Mouse (Mus musculus): ENCODE measurements at regions not wholly inside any gene's neighbourhood (a gene's known extent, or its start where the extent isn't known, plus 50 kb on each side); places are given as distances from the start of the nearest gene placed in this dataset.

DNA sequence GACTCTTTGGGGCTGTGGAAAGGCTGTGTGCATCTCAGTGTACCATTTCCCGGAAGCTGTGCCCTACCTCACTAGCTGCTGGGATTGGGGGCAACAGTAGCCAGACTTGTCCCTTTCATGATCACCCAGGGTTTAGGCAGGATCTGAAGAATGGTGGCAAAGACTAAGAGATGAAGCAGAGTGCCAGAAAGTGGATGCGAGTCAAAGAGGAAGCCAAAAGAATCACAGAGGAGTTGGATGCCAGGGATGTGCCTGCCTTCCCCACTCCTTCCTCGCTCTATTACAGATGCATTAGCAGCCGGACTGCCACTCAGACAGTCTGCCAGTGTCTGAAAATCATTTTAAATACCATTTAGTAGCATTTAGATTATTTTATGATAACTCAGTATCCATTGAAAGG is 271.5 kb upstream of the Slc24a2 start:
- 87% methylated on average over 4 of the region's 4 CpGs for WGBS
- H3K9ac ChIP-seq (ENCODE audit: low read length), result no peak overlapping the region
- H3K27ac ChIP-seq (replicated peaks in 1 of 2; ENCODE audit: control insufficient read depth in 1 of 2, insufficient read depth in 1 of 2, low read depth in 2 of 2, low read length in 2 of 2), result no peak overlapping the region
- H3K4me1 ChIP-seq (ENCODE audit: control insufficient read depth in 2 of 2, insufficient read depth in 2 of 2, low read length in 2 of 2), result no peaks in the 10 kb centered on the region
- ATAC-seq (ENCODE audit: insufficient number of reproducible peaks, insufficient read depth, low FRiP score, low read depth), result no peak
- no peak overlapping the region for H3K4me2 ChIP-seq (ENCODE audit: low read length)
- no peak overlapping the region for H3K4me3 ChIP-seq (ENCODE audit: control insufficient read depth in 1 of 2, insufficient read depth in 1 of 2, low read depth in 1 of 2, low read length in 2 of 2)
- no peaks in the 10 kb centered on the region for H3K27me3 ChIP-seq (ENCODE audit: control insufficient read depth, insufficient read depth, low read length)
- no peaks in the 10 kb centered on the region for H3K9me3 ChIP-seq (ENCODE audit: control insufficient read depth, low read length)
- H3K36me3 ChIP-seq (ENCODE audit: control insufficient read depth, insufficient read depth, low read length), result no peaks in the 10 kb centered on the region

- Histone ChIP-seq H3K4me2 (ENCODE audit: low read length) (no peak overlapping the region), H3K27me3 (ENCODE audit: control insufficient read depth, insufficient read depth, low read length) (no peaks in the 10 kb centered on the region)
- WGBS, result 72% methylated on average over 2 of the region's 2 CpGs
These were observed 270.2 kb upstream of the Slc24a2 start for GRCm38 (mm10) chr4:87500441-87500840.

DNA sequence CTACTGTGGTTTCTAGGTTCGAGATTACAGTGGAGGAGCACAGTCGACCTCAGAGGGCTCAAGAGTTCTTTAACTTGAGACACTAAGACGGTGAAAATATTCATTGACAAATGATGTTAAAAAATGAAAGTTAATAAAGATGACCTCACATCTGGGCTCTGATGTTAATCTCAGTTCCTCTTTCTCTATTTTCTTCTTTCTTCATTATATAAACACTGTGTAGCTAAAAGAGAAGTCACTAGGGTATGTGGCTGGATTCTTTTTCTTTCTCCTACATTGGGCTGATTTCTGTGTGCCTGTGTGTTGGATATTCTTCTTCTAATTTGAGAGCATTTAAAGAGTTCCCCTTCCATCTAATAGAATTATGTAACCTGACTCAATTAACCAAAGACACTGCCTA is 257.5 kb upstream of the Slc24a2 start:
- Histone ChIP-seq H3K27me3 (ENCODE audit: control insufficient read depth, insufficient read depth, low read length) (no peaks in the 10 kb centered on the region), H3K4me3 (ENCODE audit: control insufficient read depth in 1 of 2, insufficient read depth in 1 of 2, low read depth in 1 of 2, low read length in 2 of 2) (no peak overlapping the region), H3K36me3 (ENCODE audit: control insufficient read depth, insufficient read depth, low read length) (no peaks in the 10 kb centered on the region), H3K4me1 (ENCODE audit: control insufficient read depth in 2 of 2, insufficient read depth in 2 of 2, low read length in 2 of 2) (no peaks in the 10 kb centered on the region), H3K4me2 (ENCODE audit: low read length) (no peak overlapping the region), H3K9me3 (ENCODE audit: control insufficient read depth, low read length) (no peaks in the 10 kb centered on the region), H3K9ac (ENCODE audit: low read length) (no peak overlapping the region), H3K27ac (replicated peaks in 1 of 2; ENCODE audit: control insufficient read depth in 1 of 2, insufficient read depth in 1 of 2, low read depth in 2 of 2, low read length in 2 of 2) (no peak overlapping the region)
- ATAC-seq (ENCODE audit: insufficient number of reproducible peaks, insufficient read depth, low FRiP score, low read depth), result no peak
- WGBS, result 80% methylated on average over 3 of the region's 3 CpGs

More at GRCm38 (mm10) chr4:87500441-87500840, 270.2 kb upstream of the Slc24a2 start:
- Histone ChIP-seq H3K4me3 (ENCODE audit: control insufficient read depth in 1 of 2, insufficient read depth in 1 of 2, low read depth in 1 of 2, low read length in 2 of 2) (no peak overlapping the region), H3K9ac (ENCODE audit: low read length) (no peak overlapping the region), H3K36me3 (ENCODE audit: control insufficient read depth, insufficient read depth, low read length) (no peaks in the 10 kb centered on the region), H3K4me1 (ENCODE audit: control insufficient read depth in 2 of 2, insufficient read depth in 2 of 2, low read length in 2 of 2) (no peaks in the 10 kb centered on the region), H3K27ac (replicated peaks in 1 of 2; ENCODE audit: control insufficient read depth in 1 of 2, insufficient read depth in 1 of 2, low read depth in 2 of 2, low read length in 2 of 2) (no peak overlapping the region), H3K9me3 (ENCODE audit: control insufficient read depth, low read length) (no peaks in the 10 kb centered on the region)
- ATAC-seq (ENCODE audit: insufficient number of reproducible peaks, insufficient read depth, low FRiP score, low read depth), result no peak

DNA sequence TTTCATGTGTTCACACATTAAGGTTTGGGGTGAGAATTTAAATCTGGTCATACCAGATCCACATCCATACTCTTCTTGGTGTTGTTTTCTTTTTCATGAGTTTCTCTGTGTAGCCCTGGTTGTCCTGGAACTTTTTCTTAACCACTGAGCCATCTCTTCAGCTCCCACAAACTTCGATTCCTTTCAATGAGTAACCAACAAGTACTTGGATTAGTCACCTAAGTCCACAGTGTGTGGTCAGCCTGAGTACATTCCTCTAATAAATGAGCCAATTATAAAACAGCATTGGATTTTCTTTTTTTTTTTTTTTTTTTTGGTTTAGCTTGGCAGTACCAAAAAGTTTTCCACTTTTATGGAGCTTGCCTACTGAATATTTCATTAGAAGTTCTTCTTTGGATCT is 245.3 kb upstream of the Slc24a2 start:
- no peak for ATAC-seq (ENCODE audit: insufficient number of reproducible peaks, insufficient read depth, low FRiP score, low read depth)
- Histone ChIP-seq H3K9me3 (ENCODE audit: control insufficient read depth, low read length) (no peaks in the 10 kb centered on the region), H3K27ac (replicated peaks in 1 of 2; ENCODE audit: control insufficient read depth in 1 of 2, insufficient read depth in 1 of 2, low read depth in 2 of 2, low read length in 2 of 2) (no peak overlapping the region), H3K4me3 (ENCODE audit: control insufficient read depth in 1 of 2, insufficient read depth in 1 of 2, low read depth in 1 of 2, low read length in 2 of 2) (no peak overlapping the region), H3K9ac (ENCODE audit: low read length) (no peak overlapping the region), H3K36me3 (ENCODE audit: control insufficient read depth, insufficient read depth, low read length) (no peaks in the 10 kb centered on the region), H3K4me2 (ENCODE audit: low read length) (no peak overlapping the region), H3K4me1 (ENCODE audit: control insufficient read depth in 2 of 2, insufficient read depth in 2 of 2, low read length in 2 of 2) (no peaks in the 10 kb centered on the region), H3K27me3 (ENCODE audit: control insufficient read depth, insufficient read depth, low read length) (no peaks in the 10 kb centered on the region)
- WGBS, result 81% methylated on average over 1 of the region's 1 CpGs

GRCm38 (mm10) chr4:87473331-87474039 is 243.2 kb upstream of the Slc24a2 start:
- no peak for ATAC-seq (ENCODE audit: insufficient number of reproducible peaks, insufficient read depth, low FRiP score, low read depth)
- Histone ChIP-seq H3K9me3 (ENCODE audit: control insufficient read depth, low read length) (no peaks in the 10 kb centered on the region), H3K27me3 (ENCODE audit: control insufficient read depth, insufficient read depth, low read length) (no peaks in the 10 kb centered on the region), H3K4me2 (ENCODE audit: low read length) (no peak overlapping the region), H3K4me3 (ENCODE audit: control insufficient read depth in 1 of 2, insufficient read depth in 1 of 2, low read depth in 1 of 2, low read length in 2 of 2) (no peak overlapping the region), H3K4me1 (ENCODE audit: control insufficient read depth in 2 of 2, insufficient read depth in 2 of 2, low read length in 2 of 2) (no peaks in the 10 kb centered on the region), H3K9ac (ENCODE audit: low read length) (no peak overlapping the region), H3K27ac (replicated peaks in 1 of 2; ENCODE audit: control insufficient read depth in 1 of 2, insufficient read depth in 1 of 2, low read depth in 2 of 2, low read length in 2 of 2) (no peak overlapping the region), H3K36me3 (ENCODE audit: control insufficient read depth, insufficient read depth, low read length) (no peaks in the 10 kb centered on the region)
- 84% methylated on average over 16 of the region's 16 CpGs for WGBS

DNA sequence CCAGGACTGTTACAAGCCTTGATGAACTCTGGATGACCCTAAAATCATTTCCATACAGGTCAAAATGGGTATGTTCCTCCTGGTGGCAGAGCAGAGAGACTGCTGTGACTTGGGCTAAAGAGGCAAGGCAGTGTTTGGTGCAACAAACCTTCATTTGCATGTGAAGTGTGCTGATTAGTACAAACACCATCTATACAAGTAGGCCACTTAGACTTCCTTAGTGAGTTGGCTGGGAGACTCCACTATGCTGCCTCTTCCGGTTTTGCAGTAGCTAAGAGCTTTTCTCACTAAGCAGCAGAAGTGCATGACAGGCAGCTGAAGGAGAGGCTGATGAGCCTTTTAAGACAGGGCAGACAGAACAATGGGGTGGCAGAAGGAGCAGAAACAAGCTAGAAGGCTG is 242.5 kb upstream of the Slc24a2 start:
- no peak for ATAC-seq (ENCODE audit: insufficient number of reproducible peaks, insufficient read depth, low FRiP score, low read depth)
- Histone ChIP-seq H3K36me3 (ENCODE audit: control insufficient read depth, insufficient read depth, low read length) (no peaks in the 10 kb centered on the region), H3K27me3 (ENCODE audit: control insufficient read depth, insufficient read depth, low read length) (no peaks in the 10 kb centered on the region), H3K4me1 (ENCODE audit: control insufficient read depth in 2 of 2, insufficient read depth in 2 of 2, low read length in 2 of 2) (no peaks in the 10 kb centered on the region), H3K4me3 (ENCODE audit: control insufficient read depth in 1 of 2, insufficient read depth in 1 of 2, low read depth in 1 of 2, low read length in 2 of 2) (no peak overlapping the region), H3K4me2 (ENCODE audit: low read length) (no peak overlapping the region), H3K9me3 (ENCODE audit: control insufficient read depth, low read length) (no peaks in the 10 kb centered on the region), H3K9ac (ENCODE audit: low read length) (no peak overlapping the region), H3K27ac (replicated peaks in 1 of 2; ENCODE audit: control insufficient read depth in 1 of 2, insufficient read depth in 1 of 2, low read depth in 2 of 2, low read length in 2 of 2) (no peak overlapping the region)
- 32% methylated on average over 1 of the region's 1 CpGs for WGBS

DNA sequence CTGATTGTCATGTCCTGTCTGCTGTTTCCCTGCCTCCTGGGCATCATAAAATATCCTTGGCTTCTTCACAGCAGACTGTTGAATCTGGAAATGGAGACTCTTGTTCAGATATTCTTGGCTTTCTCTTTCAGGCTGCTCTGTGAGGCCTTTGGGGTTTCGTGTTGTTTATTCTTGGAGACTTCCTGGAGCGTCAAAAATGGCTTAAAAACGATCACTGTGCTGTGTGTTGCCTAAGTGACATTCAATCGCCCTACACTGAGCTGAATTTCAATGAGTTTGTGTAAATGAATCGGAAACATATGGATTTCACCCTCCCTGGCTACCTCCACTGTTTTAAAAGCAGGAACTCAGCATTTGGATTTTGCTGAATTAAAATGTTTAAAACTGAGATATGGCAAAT is 241.1 kb upstream of the Slc24a2 start:
- Histone ChIP-seq H3K4me1 (ENCODE audit: control insufficient read depth in 2 of 2, insufficient read depth in 2 of 2, low read length in 2 of 2) (no peaks in the 10 kb centered on the region), H3K4me2 (ENCODE audit: low read length) (no peak overlapping the region), H3K27ac (replicated peaks in 1 of 2; ENCODE audit: control insufficient read depth in 1 of 2, insufficient read depth in 1 of 2, low read depth in 2 of 2, low read length in 2 of 2) (no peak overlapping the region), H3K27me3 (ENCODE audit: control insufficient read depth, insufficient read depth, low read length) (no peaks in the 10 kb centered on the region), H3K9ac (ENCODE audit: low read length) (no peak overlapping the region), H3K4me3 (ENCODE audit: control insufficient read depth in 1 of 2, insufficient read depth in 1 of 2, low read depth in 1 of 2, low read length in 2 of 2) (no peak overlapping the region), H3K9me3 (ENCODE audit: control insufficient read depth, low read length) (no peaks in the 10 kb centered on the region), H3K36me3 (ENCODE audit: control insufficient read depth, insufficient read depth, low read length) (no peaks in the 10 kb centered on the region)
- WGBS, result 74% methylated on average over 5 of the region's 5 CpGs
- no peak for ATAC-seq (ENCODE audit: insufficient number of reproducible peaks, insufficient read depth, low FRiP score, low read depth)

GRCm38 (mm10) chr4:87467600-87467999 is 237.3 kb upstream of the Slc24a2 start:
- Histone ChIP-seq H3K27me3 (ENCODE audit: control insufficient read depth, insufficient read depth, low read length) (no peaks in the 10 kb centered on the region), H3K9ac (ENCODE audit: low read length) (no peak overlapping the region), H3K27ac (replicated peaks in 1 of 2; ENCODE audit: control insufficient read depth in 1 of 2, insufficient read depth in 1 of 2, low read depth in 2 of 2, low read length in 2 of 2) (no peak overlapping the region), H3K4me2 (ENCODE audit: low read length) (no peak overlapping the region), H3K4me1 (ENCODE audit: control insufficient read depth in 2 of 2, insufficient read depth in 2 of 2, low read length in 2 of 2) (no peaks in the 10 kb centered on the region), H3K4me3 (ENCODE audit: control insufficient read depth in 1 of 2, insufficient read depth in 1 of 2, low read depth in 1 of 2, low read length in 2 of 2) (no peak overlapping the region), H3K36me3 (ENCODE audit: control insufficient read depth, insufficient read depth, low read length) (no peaks in the 10 kb centered on the region), H3K9me3 (ENCODE audit: control insufficient read depth, low read length) (no peaks in the 10 kb centered on the region)
- no peak for ATAC-seq (ENCODE audit: insufficient number of reproducible peaks, insufficient read depth, low FRiP score, low read depth)
